Mouse (Mus musculus): ENCODE results near the gene Cacnb3. TPM values are rescaled to one million over a fixed set of nuclear protein-coding genes. Genes with fewer than 3 reads are reported as not detected.

Cacnb3 gene
- 2.2 and 5.7 TPM in 2 replicates for polyA plus RNA-seq (2012; ENCODE audit: low replicate concordance)

DNA sequence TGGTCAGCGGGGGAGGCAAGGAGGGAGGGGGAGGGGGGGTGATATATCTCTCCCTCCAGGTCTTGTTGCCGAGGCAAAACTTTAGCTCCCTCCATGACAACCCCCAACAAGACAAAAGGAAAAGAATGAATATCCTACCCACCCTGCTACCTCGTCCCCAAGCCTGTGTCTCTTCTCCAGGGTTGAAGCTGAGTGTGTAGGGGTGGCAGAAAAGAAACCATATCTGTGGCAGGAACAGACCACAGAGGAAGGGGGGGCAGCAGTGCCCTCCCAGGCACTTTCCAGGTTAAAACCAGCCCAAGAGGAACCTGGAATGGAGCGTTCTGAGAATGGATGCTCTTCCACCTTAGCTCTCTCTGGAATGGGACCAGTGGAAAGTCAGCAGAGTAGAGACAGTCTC lies at the start of gene Cacnb3:
TSS of gene Cacnb3 (plus strand) at position 301 of the 400 bp plus-strand sequence.

DNA sequence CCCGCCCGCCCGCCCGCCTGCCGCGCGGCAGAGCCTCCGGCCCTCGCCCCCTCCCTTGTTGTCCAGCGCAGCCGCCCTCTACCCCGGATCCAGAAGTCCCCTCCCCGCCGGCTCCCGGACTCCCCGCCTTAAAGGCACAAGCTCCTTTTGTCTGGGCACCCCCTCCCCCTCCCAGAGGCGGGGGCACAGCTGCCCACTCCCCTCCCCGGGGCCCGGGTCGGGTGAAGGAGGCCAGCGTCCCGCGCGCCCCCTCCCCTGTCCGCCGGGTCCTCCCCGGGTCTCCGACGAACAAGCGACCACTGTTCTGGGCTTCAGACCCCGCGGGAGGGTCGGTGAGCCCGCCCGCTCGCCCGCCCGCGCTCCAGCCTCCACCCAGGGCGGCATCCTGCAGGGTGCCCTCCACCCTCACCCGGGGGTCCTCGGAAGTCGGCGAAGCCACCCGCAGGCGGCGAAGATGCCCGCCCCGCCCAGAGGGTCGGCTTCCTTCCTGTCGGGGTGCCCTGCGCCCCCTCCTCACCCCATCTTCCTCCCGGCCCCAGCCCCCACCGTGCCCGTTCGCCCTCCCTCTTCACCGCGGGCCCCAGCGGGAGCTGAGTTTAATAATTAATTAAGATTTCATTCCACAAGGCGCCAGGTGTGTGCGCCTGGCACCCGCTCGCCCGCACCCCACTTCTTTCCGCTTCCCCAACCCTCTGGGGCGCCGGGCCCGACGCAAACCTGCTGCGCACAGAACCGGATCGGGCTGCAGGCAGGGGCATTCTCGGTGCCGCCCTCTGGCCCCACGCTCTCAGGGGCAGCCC lies 21.1 kb upstream of the Cacnb3 start, which contains the start of gene Adcy6:
TSS of gene Adcy6 (minus strand) at position 746 of the 800 bp plus-strand sequence.

DNA sequence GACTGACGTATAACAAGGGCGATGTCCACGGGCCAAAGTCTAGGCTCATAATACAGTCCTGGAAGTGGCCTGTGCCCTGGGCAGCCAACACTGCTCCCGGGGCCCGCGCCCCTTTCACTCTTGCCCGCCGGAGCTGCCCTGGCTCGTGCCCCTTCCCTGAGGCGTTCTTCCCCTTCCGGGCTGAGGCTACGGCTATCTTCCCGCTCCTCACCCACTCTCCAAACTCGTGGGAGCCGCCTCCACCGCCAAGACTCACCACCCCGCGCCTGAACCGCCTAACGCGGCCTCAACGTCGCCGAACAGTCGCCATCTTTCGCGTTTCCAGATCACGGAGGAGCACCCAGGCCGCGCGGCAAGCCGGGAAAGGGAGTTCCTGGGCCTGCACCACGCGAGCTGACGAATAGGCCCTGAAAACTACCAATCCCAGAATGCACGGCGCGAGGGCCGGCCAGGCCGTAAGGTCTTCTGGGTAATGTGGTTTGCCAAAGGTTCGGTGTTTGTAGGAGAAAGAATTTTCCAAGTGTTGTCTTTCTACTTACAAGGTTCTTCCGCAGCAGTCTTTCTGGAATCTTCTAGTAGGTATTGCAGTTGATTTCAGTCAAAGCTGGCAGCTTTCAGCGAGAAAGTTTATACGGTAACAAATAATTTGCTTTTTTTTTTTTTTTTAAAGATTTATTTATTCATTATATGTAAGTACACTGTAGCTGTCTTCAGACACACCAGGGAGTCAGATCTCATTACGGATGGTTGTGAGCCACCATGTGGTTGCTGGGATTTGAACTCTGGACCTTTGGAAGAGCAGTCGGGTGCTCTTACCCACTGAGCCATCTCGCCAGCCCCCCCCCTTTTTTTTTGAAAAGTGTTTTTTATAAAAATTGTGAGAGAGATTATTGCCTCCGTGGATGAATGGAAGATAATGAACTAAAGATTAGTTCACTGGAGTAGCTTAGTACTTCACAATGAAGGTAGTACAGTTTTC lies 32.2 kb downstream of the Cacnb3 start, which contains the start of gene Ddx23:
TSS of gene Ddx23 (minus strand) at position 328 of the 979 bp plus-strand sequence.

GRCm38 (mm10) chr15:98676940-98677728 lies 46.5 kb downstream of the Cacnb3 start, which contains the start of gene Rnd1:
Gene Rnd1, minus strand, starts transcription at chr15:98677461.

Other genes with a start within 250 kb of the Cacnb3 start
- 0.09 TPM in 1 of 2 replicates, not detected in the other for gene Olfr283, start 249.9 kb upstream of the Cacnb3 start, polyA plus RNA-seq (2012; ENCODE audit: low replicate concordance)
- not detected in 2 replicates for gene Olfr282, start 199.6 kb upstream of the Cacnb3 start, polyA plus RNA-seq (2012; ENCODE audit: low replicate concordance)
- gene Olfr281, start 178.3 kb upstream of the Cacnb3 start, polyA plus RNA-seq (2012; ENCODE audit: low replicate concordance): not detected in 2 replicates
- gene OR5BS1P, start 160.9 kb upstream of the Cacnb3 start, polyA plus RNA-seq (2012; ENCODE audit: low replicate concordance): 0.08 TPM in 1 of 2 replicates, not detected in the other
- not detected in 2 replicates for gene Lalba, start 148.1 kb upstream of the Cacnb3 start, polyA plus RNA-seq (2012; ENCODE audit: low replicate concordance)
- 0.26 TPM in 1 of 2 replicates, not detected in the other for gene Olfr279, start 138.4 kb upstream of the Cacnb3 start, polyA plus RNA-seq (2012; ENCODE audit: low replicate concordance)
- gene Kansl2, start 96.6 kb upstream of the Cacnb3 start, polyA plus RNA-seq (2012; ENCODE audit: low replicate concordance): 15.3 and 23.6 TPM in 2 replicates
- 3.5 and 6.5 TPM in 2 replicates for gene Ccnt1, start 59.9 kb upstream of the Cacnb3 start, polyA plus RNA-seq (2012; ENCODE audit: low replicate concordance)
- not detected in 2 replicates for gene 4930415O20Rik, start 59.8 kb upstream of the Cacnb3 start, polyA plus RNA-seq (2012; ENCODE audit: low replicate concordance)
- 28.3 and 35.6 TPM in 2 replicates for gene Adcy6, start 20.8 kb upstream of the Cacnb3 start, polyA plus RNA-seq (2012; ENCODE audit: low replicate concordance)
- 83.8 and 103 TPM in 2 replicates for gene Ddx23, start 32.1 kb downstream of the Cacnb3 start, polyA plus RNA-seq (2012; ENCODE audit: low replicate concordance)
- 0.23 and 0.60 TPM in 2 replicates for gene Rnd1, start 46.6 kb downstream of the Cacnb3 start, polyA plus RNA-seq (2012; ENCODE audit: low replicate concordance)
- not detected in 2 replicates for gene Ccdc65, start 77.4 kb downstream of the Cacnb3 start, polyA plus RNA-seq (2012; ENCODE audit: low replicate concordance)
- gene Fkbp11, start 97.4 kb downstream of the Cacnb3 start, polyA plus RNA-seq (2012; ENCODE audit: low replicate concordance): 2.6 and 5.6 TPM in 2 replicates
- 11.6 and 18.3 TPM in 2 replicates for gene Arf3, start 132.4 kb downstream of the Cacnb3 start, polyA plus RNA-seq (2012; ENCODE audit: low replicate concordance)
- 0.13 TPM in 1 of 2 replicates, not detected in the other for gene Wnt10b, start 147.3 kb downstream of the Cacnb3 start, polyA plus RNA-seq (2012; ENCODE audit: low replicate concordance)
- 0.28 TPM in 1 of 2 replicates, not detected in the other for gene Wnt1, start 159.0 kb downstream of the Cacnb3 start, polyA plus RNA-seq (2012; ENCODE audit: low replicate concordance)
- gene Ddn, start 178.7 kb downstream of the Cacnb3 start, polyA plus RNA-seq (2012; ENCODE audit: low replicate concordance): 0.32 and 0.66 TPM in 2 replicates
- 245 and 251 TPM in 2 replicates for gene Prkag1, start 200.7 kb downstream of the Cacnb3 start, polyA plus RNA-seq (2012; ENCODE audit: low replicate concordance)
- gene Kmt2d, start 240.4 kb downstream of the Cacnb3 start, polyA plus RNA-seq (2012; ENCODE audit: low replicate concordance): 81.7 and 92.9 TPM in 2 replicates

All from leukemia stem cell, adult 10-12 weeks (primary cell).